Mouse (Mus musculus) heart, embryonic 16.5 days (tissue): ENCODE data around the gene Fam71f1. TPM values are rescaled to one million over a fixed set of nuclear protein-coding genes. Genes with fewer than 3 reads are reported as not detected.

Source experiments
- ATAC-seq: fragments of 200-750 bp; cut with Nextera tagmentation; replicated peaks from 2 replicates; pipeline ENCODE4 v1.8.0; 2017; ENCODE audit warnings: moderate number of reproducible peaks; ENCODE audit not compliant: insufficient read depth, low FRiP score; ENCODE audit errors: extremely low read depth
- H3K27ac ChIP-seq: fragments of 300-500 bp; sonication (generic); 2 replicates; pipeline ENCODE4 v1.5.1; 2014; ENCODE audit warnings: mild to moderate bottlenecking, low read length, control low read depth, moderate library complexity
- H3K27me3 ChIP-seq: fragments of 300-500 bp; sonication (generic); 2 replicates; pipeline ENCODE4 v1.6.1; 2014; ENCODE audit warnings: low read length, mixed read lengths; ENCODE audit not compliant: control insufficient read depth, insufficient read depth
- H3K36me3 ChIP-seq: fragments of 300-500 bp; sonication (generic); 2 replicates; pipeline ENCODE4 v1.6.1; 2014; ENCODE audit not compliant: control insufficient read depth, insufficient read depth
- H3K4me1 ChIP-seq: fragments of 300-500 bp; sonication (generic); 2 replicates; pipeline ENCODE4 v1.6.1; 2014; ENCODE audit warnings: low read length, mixed read lengths; ENCODE audit not compliant: control insufficient read depth, insufficient read depth
- H3K4me2 ChIP-seq: fragments of 300-500 bp; sonication (generic); 2 replicates; pipeline ENCODE4 v1.6.1; 2014; ENCODE audit warnings: low read depth, mild to moderate bottlenecking, control low read depth, low read length
- H3K4me3 ChIP-seq: fragments of 300-500 bp; sonication (generic); 2 replicates; pipeline ENCODE4 v1.5.1; 2014; ENCODE audit warnings: mild to moderate bottlenecking, control low read depth, low read length
- H3K9ac ChIP-seq: fragments of 300-500 bp; sonication (generic); 2 replicates; pipeline ENCODE4 v1.6.1; 2014; ENCODE audit warnings: low read length, control low read depth
- H3K9me3 ChIP-seq: fragments of 300-500 bp; sonication (generic); replicated peaks from 2 replicates; pipeline ENCODE4 v1.6.1; 2016; ENCODE audit warnings: low read length; ENCODE audit not compliant: control insufficient read depth
- WGBS: fragments of 180-500 bp; shearing (Covaris S2); extraction: QIAGEN DNeasy Blood & Tissue Kit; methylation state at CpG from one replicate; pipeline ENCODE4 v1.1.7; 2014; 5-methylcytosine and 5-hydroxymethylcytosine counted together
- polyA plus RNA-seq: library from polyadenylated mRNA; unstranded; fragments of >200 nt; fragmentation: Nextera tagmentation; extraction: Ambion mirVana; gene quantifications from 2 replicates; pipeline ENCODE4 v1.2.1, GENCODE M21; 2015

Fam71f1 gene
- polyA plus RNA-seq, 1 experiment from 2014 or later, result not detected

- ATAC-seq, result peak; percentile 99
- H3K36me3 ChIP-seq, result no peaks in the 10 kb centered on the region
- H3K4me2 ChIP-seq, result peak within 1 kb of the TSS; percentile 85
- no peaks in the 10 kb centered on the region for H3K27me3 ChIP-seq
- peak within 1 kb of the TSS; percentile 92 for H3K4me3 ChIP-seq
- H3K4me1 ChIP-seq, result peaks cover 31% of the 10 kb centered on the region
- H3K27ac ChIP-seq, result peak within 1 kb of the TSS; percentile 93
- WGBS, result under 1% methylated on average over 55 of the region's 55 CpGs
- peak within 1 kb of the TSS; percentile 94 for H3K9ac ChIP-seq
- no peaks in the 10 kb centered on the region for H3K9me3 ChIP-seq
Observed at GRCm38 (mm10) chr6:29347665-29348370, 28.9 kb downstream of the Fam71f1 start, which contains the start of gene Calu. Gene Calu (plus strand): TSS chr6:29348069.

DNA sequence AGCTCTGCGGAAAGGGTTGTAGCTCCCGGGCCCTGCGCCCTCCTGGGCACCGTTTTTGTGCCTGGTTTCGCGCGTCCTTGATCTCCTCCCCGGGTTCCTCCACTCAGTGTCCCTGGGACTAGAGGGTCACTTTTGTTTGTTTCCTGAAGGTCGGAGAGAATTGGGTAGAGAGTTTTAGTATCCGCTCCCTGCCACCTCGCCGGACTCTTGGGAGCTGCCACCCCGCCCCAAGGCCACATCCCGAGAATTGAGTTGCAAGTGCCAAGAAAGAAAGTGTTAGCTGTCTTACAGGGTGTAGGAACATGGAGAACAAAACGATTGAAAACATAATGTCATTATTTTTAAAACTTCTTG is 29.4 kb downstream of the Fam71f1 start:
- H3K36me3 ChIP-seq, result no peaks in the 10 kb centered on the region
- WGBS, result 0% methylated on average over 15 of the region's 15 CpGs
- ATAC-seq, result peak; percentile 6
- peak overlapping the region; percentile 85 for H3K4me2 ChIP-seq
- no peaks in the 10 kb centered on the region for H3K27me3 ChIP-seq
- H3K4me3 ChIP-seq, result peak overlapping the region; percentile 92
- H3K9me3 ChIP-seq, result no peaks in the 10 kb centered on the region
- H3K27ac ChIP-seq, result peak overlapping the region; percentile 92
- H3K9ac ChIP-seq, result peak overlapping the region; percentile 94
- H3K4me1 ChIP-seq, result peaks cover 36% of the 10 kb centered on the region

DNA sequence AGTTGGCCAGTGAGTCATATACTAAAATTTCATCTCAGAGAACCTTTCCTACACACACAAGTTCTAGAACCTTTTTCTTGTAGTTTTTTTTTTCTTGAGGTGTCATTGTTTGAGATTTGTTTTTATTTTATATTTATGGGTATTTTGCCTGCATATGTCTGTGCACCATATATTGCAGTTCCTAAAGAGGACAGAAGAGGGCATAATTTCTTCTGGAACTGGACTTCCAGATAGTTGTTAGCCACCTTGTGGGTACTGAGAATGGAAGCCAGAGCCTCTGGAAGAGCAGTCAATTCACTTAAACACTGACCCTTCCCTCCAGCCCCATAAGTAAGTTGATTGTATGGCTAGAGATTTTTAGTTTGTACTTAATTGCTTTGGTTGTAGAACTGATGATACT is 32.7 kb downstream of the Fam71f1 start:
- Histone ChIP-seq H3K4me1 (peaks cover 44% of the 10 kb centered on the region), H3K4me2 (no peak overlapping the region)
- ATAC-seq, result no peak

GRCm38 (mm10) chr6:29352816-29353215 is 33.9 kb downstream of the Fam71f1 start:
- Histone ChIP-seq H3K27ac (peak overlapping the region; percentile 45), H3K9me3 (no peaks in the 10 kb centered on the region), H3K36me3 (peaks cover 12% of the 10 kb centered on the region), H3K9ac (no peak overlapping the region), H3K27me3 (no peaks in the 10 kb centered on the region), H3K4me1 (peaks cover 39% of the 10 kb centered on the region), H3K4me2 (peak overlapping the region; percentile 47), H3K4me3 (peak overlapping the region; percentile 3; the same call in 1 of the 2 replicates)
- WGBS, result 17% methylated on average over 5 of the region's 5 CpGs
- no peak for ATAC-seq

More for the DNA sequence above, 32.7 kb downstream of the Fam71f1 start:
- H3K4me3 ChIP-seq, result no peak overlapping the region
- H3K9me3 ChIP-seq, result no peaks in the 10 kb centered on the region
- H3K9ac ChIP-seq, result no peak overlapping the region
- H3K36me3 ChIP-seq, result peaks cover 4% of the 10 kb centered on the region; the same call in 1 of the 2 replicates
- no peaks in the 10 kb centered on the region for H3K27me3 ChIP-seq
- no peak overlapping the region for H3K27ac ChIP-seq

GRCm38 (mm10) chr6:29359386-29359785 is 40.4 kb downstream of the Fam71f1 start:
- Histone ChIP-seq H3K27ac (peak overlapping the region; percentile 83), H3K9ac (no peak overlapping the region), H3K4me2 (peak overlapping the region; percentile 44; the same call in 1 of the 2 replicates), H3K4me1 (peaks cover 25% of the 10 kb centered on the region), H3K4me3 (no peak overlapping the region), H3K36me3 (peaks cover 24% of the 10 kb centered on the region), H3K27me3 (no peaks in the 10 kb centered on the region), H3K9me3 (no peaks in the 10 kb centered on the region)
- ATAC-seq, result no peak
- WGBS, result 72% methylated on average over 3 of the region's 3 CpGs

DNA sequence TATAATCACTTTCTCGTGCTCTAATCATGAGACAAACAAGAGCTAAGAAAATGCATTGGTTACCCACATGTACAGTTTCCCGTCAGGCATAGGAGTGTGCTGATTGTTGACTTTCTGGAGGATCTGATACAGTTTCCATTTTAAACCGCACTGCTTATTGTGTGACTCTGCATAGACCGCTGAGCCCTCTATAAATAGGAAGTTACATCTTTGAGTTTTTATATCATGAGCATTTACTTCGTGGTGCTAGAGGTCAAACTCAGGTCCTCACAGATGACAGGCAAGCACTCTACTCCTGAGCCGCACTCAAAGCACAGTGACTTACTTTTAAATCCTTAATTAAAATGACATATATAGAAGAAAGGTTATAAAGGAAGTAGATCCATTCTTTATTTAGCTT is 41.3 kb downstream of the Fam71f1 start:
- H3K9me3 ChIP-seq, result no peaks in the 10 kb centered on the region
- H3K9ac ChIP-seq, result no peak overlapping the region
- 39% methylated on average over 6 of the region's 6 CpGs for WGBS
- H3K4me2 ChIP-seq, result peak overlapping the region; percentile 44
- ATAC-seq, result peak; percentile 82
- H3K4me1 ChIP-seq, result peaks cover 21% of the 10 kb centered on the region
- no peaks in the 10 kb centered on the region for H3K27me3 ChIP-seq
- H3K4me3 ChIP-seq, result no peak overlapping the region
- H3K27ac ChIP-seq, result peak overlapping the region; percentile 83
- peaks cover 26% of the 10 kb centered on the region for H3K36me3 ChIP-seq

GRCm38 (mm10) chr6:29362246-29363128 is 43.5 kb downstream of the Fam71f1 start:
- 52% methylated on average over 7 of the region's 7 CpGs for WGBS
- no peak for ATAC-seq
- H3K4me1 ChIP-seq, result peaks cover 21% of the 10 kb centered on the region
- H3K27ac ChIP-seq, result peak overlapping the region; percentile 58
- H3K27me3 ChIP-seq, result no peaks in the 10 kb centered on the region
- H3K9ac ChIP-seq, result peak overlapping the region; percentile 15
- no peaks in the 10 kb centered on the region for H3K9me3 ChIP-seq
- peaks cover 32% of the 10 kb centered on the region for H3K36me3 ChIP-seq
- no peak overlapping the region for H3K4me2 ChIP-seq
- H3K4me3 ChIP-seq, result no peak overlapping the region

DNA sequence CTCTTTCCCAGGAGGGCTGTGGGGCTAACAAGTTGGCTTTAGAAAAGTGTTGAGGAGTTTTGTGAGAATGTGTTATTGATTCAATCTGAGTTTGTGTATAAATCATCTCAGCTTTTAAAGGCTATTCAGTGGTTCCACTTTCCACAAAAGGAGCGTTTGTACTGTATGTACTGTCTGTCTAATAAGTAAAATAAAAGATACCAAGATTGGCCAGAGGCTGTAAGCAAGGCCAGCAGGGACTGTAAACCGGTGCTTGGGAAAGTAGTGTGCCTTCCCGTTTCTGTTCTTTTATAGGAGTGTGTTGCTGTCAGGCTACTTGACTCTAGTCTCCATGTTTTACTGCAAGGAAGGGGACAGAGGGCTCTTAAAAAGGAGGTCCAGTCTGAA is 44.2 kb downstream of the Fam71f1 start:
- no peak overlapping the region for H3K9ac ChIP-seq
- no peak overlapping the region for H3K4me2 ChIP-seq
- WGBS, result 72% methylated on average over 3 of the region's 3 CpGs
- peaks cover 21% of the 10 kb centered on the region for H3K4me1 ChIP-seq
- no peak for ATAC-seq
- peaks cover 32% of the 10 kb centered on the region for H3K36me3 ChIP-seq
- H3K27me3 ChIP-seq, result no peaks in the 10 kb centered on the region
- no peaks in the 10 kb centered on the region for H3K9me3 ChIP-seq
- no peak overlapping the region for H3K4me3 ChIP-seq
- H3K27ac ChIP-seq, result peak overlapping the region; percentile 58

DNA sequence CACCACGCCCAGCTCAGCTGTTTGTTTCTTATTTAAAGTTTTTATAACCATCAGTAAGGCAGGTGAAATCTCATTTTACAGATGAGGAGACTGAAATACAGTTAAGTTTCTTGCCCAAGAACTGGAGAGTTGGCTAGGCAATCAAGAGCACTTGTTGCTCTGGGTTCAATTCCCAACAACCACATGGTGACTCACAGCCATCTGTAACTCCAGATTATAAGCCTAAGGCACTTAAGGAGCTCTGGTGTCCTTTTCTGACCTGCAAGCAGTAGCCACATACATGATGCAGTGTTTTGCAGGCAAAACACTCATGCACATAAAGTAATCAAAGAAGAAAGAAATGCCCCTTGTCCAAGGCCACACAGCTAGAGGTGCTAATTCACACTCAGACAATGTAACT is 46.3 kb downstream of the Fam71f1 start:
- Histone ChIP-seq H3K9ac (no peak overlapping the region), H3K36me3 (peaks cover 40% of the 10 kb centered on the region), H3K4me1 (peaks cover 7% of the 10 kb centered on the region), H3K27ac (no peak overlapping the region), H3K4me2 (no peak overlapping the region), H3K4me3 (no peak overlapping the region), H3K9me3 (no peaks in the 10 kb centered on the region), H3K27me3 (no peaks in the 10 kb centered on the region)
- 96% methylated on average over 1 of the region's 1 CpGs for WGBS
- no peak for ATAC-seq
